Mouse (Mus musculus): ENCODE results near the gene Aldh1a1.
"Not testable (repeated sequence)": the region's sequence is repeated elsewhere in the genome, so short reads cannot be mapped to it uniquely, and the experiment has no call there.

Aldh1a1 gene

GRCm38 (mm10) chr19:20557211-20557610 is 64.7 kb downstream of the Aldh1a1 start:
- no peak for DNase-seq

- no peak for DNase-seq
Observed at GRCm38 (mm10) chr19:20558069-20558468, 65.6 kb downstream of the Aldh1a1 start.

DNA sequence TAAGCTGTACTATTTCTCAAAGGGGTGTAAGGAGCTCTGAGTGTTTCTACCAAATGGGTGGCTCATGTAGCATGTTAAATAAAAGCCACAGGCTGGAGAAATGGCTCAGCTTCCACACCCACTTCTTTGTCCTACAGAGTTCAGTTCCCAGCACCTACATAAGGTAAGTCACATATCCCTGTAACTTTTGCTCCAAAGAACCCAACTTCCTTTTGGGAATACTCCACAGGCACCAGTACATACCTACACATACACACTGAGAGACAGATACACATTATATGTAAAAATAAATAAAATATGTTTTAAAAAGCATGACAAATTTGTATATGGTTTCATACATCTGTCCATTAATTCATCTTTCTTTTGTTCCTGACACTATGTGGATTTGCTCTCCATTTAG is 66.0 kb downstream of the Aldh1a1 start:
- no peak for DNase-seq

GRCm38 (mm10) chr19:20558952-20559351 is 66.4 kb downstream of the Aldh1a1 start:
- DNase-seq = no peak

DNA sequence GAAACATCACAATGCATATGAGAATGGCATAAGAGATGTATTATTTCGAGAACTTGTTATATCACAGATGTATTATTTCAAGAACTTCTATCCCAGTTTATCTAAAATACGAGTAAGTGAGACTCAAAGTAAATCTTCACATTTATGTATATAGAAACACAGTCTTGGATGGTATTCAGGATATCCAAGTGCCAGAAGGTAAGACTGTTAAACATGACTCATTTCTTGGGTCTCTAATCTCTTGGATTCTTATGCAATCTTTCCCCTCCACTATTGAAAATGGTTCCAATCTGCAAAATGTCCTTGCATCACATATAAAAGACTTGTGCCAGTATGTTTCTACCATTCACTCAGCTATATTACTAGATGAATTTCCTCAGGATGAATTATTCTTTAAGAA is 67.4 kb downstream of the Aldh1a1 start:
- DNase-seq = no peak

- DNase-seq = no peak
Observed at GRCm38 (mm10) chr19:20562396-20562795, 69.9 kb downstream of the Aldh1a1 start.

GRCm38 (mm10) chr19:20566294-20566693 is 73.8 kb downstream of the Aldh1a1 start:
- DNase-seq = no peak

- DNase-seq = no peak
Observed at GRCm38 (mm10) chr19:20567039-20567438, 74.5 kb downstream of the Aldh1a1 start.

DNA sequence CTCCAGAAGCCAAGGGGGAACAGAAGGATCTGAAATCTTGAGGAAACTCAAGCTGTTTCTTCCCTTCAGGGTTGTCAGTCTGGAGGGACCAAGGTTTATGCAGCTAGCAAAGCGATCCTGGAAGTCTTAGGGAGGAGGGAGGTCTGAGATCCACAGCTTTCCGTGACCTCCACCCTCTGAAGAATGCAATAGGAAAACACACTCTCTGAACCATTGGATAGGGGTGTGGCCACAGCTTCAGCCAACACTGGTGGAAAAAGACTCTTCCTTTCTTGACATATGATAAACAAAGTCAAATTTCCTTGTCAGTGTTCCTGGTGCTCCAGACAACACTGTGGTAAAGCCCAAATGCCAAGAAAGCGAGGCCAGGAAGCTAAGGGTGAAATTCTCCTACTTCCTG is 84.5 kb downstream of the Aldh1a1 start:
- DNase-seq = peak; percentile 18

GRCm38 (mm10) chr19:20577429-20577828 is 84.9 kb downstream of the Aldh1a1 start:
- no peak for DNase-seq

GRCm38 (mm10) chr19:20599951-20600350 is 107.4 kb downstream of the Aldh1a1 start:
- peak; percentile 55 for DNase-seq

- peak; percentile 45 for DNase-seq
Observed at GRCm38 (mm10) chr19:20601739-20602138, 109.2 kb downstream of the Aldh1a1 start.

DNA sequence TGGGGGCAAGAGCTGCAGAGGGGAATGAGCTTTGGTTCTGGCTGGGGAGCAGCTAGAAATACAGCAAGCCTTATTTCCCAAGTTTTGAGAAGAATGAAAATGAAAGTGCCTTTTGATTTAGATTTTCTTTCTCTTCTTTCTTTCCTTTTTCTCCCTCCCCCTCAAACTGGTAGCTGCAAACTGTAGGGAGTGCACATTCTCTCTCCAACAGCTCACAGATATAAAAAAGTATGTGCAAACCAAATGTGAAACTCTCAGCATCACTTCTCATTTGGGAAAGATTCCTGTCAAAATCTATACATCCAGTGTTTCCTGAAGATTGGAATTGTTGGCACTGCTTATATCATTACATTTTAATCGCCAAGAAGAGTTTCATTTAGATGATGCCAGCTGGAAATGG is 110.7 kb downstream of the Aldh1a1 start:
- DNase-seq = no peak

- DNase-seq = no peak
Observed at GRCm38 (mm10) chr19:20603866-20604265, 111.4 kb downstream of the Aldh1a1 start.

- no peak for DNase-seq
Observed at GRCm38 (mm10) chr19:20614252-20614930, 121.9 kb downstream of the Aldh1a1 start.

- no peak for DNase-seq
Observed at GRCm38 (mm10) chr19:20622434-20622833, 129.9 kb downstream of the Aldh1a1 start.

- DNase-seq = no peak
Observed at GRCm38 (mm10) chr19:20623416-20623815, 130.9 kb downstream of the Aldh1a1 start.

DNA sequence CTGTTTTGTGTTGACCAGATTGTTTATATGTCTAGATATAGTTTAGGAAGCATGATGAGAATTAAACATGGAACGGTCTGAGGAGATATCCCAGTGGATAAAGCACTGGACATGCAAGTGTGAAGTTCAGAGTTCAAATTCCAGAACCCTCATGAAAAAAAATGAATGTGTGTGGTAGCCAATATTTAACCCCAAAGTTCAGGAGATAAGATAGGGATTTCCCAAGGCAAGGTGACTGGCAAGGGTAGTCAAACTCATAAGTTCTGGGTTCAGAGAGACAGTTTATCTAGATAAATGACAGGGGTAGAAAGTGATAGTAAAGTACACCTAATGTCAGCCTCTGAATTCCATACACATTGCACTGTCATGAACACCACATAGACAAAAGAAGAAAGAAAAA is 138.5 kb downstream of the Aldh1a1 start:
- no peak for DNase-seq

DNA sequence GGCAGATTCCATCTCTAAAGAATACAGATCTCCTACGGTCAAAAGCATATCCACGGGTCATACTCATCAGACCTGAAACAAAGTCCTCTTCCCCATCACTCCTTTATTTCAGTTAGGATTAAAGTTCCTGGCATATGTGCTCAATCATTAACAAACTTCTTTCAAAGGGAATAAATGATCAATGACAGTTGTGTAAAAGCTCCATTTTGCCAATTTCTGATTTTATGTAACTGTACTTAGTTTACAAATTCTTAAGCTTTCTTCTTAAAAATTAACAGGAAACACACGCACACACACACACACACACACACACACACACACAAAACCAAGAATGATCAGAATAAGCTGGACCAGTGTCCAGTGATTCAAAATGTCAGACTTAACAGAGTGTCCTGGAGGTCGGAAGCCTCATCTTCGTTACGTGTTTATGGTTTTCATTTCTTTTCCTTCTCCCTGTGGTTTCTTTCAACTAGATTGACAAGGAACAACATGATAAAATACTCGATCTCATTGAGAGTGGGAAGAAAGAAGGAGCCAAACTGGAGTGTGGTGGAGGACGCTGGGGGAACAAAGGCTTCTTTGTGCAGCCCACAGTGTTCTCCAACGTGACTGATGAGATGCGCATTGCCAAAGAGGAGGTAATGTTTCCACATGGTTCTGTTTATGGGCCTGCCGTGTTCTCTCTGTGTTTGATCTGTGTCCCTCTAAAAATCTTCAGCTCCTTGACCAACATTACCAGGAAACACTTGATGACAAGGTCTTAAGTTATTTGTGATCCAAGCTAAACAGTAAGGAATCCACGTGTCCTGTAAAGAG is 141.6 kb downstream of the Aldh1a1 start:
- DNase-seq = no peak

DNA sequence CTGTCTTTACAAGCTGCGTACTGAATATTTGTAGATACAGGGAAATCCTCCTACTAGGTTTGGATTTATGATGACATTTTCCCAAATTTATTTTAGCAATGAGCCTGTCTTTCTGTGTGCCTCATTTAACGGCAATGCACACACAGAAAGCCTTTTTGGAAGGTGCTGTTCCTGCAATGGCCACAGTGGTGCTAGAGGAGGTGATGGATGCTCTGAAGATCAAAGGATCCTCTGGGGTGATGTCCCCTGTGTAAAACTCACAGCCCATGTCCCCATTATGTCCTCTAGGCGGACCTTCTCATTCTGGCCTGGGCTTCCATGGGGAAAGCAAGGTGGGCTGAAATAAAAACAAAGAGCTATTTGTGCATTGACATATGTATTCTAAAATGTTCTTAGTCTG is 151.8 kb downstream of the Aldh1a1 start:
- no peak for DNase-seq

DNA sequence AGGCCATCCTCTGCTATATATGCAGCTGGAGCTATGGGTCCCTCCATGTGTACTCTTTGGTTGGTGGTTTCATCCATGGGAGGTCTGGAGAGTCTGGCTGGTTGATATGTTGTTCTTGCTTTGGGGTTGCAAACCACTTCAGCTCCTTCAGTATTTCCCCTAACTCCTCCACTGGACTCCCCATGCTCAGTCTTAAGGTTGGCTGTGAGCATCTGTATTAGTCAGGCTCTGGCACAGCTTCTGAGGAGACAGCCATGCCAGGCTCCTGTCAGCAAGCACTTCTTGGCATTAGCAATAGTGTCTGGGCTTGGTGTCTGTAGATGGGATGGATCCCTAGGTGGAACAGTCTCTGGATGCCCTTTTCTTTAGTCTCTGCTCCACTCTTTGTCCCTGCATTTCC is 155.0 kb downstream of the Aldh1a1 start:
- not testable (repeated sequence) for DNase-seq

DNA sequence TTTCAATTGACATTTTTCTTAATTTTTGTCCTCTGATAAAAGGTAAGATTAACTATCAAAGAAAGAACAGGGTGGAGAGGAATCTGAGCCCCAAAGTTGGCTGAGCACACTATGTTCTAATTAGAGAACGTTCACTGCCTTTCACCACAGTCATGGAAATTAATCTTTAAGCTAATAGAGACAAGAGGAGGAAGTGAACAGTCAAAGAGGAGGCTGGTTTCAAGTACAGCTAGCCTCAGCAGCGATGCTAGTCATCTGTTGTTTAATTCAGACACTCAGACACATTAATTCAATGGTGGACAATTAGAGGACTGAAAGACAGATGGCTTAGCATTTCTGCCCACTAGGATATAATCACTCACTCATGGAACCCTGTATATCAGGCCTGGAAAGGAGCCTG is 157.5 kb downstream of the Aldh1a1 start:
- no peak for DNase-seq

- DNase-seq = no peak
Observed at GRCm38 (mm10) chr19:20653082-20653676, 160.7 kb downstream of the Aldh1a1 start.
